Mouse (Mus musculus) forebrain, embryonic 12.5 days (tissue): Measurements from ENCODE around the gene Gm45140. TPM values are rescaled to one million over a fixed set of nuclear protein-coding genes. Genes with fewer than 3 reads are reported as not detected.
A peak's percentile ranks its signal among the peaks of the same experiment; 100 is the strongest.

Experiments
- ATAC-seq: fragments of 200-750 bp; cut with Nextera tagmentation; 2 replicates; pipeline ENCODE4 v1.8.0; 2017; ENCODE audit warnings: moderate TSS enrichment; ENCODE audit not compliant: low FRiP score
- H3K27ac ChIP-seq: fragments of 300-500 bp; sonication (generic); 2 replicates; pipeline ENCODE4 v1.5.1; 2016; ENCODE audit warnings: mild to moderate bottlenecking
- H3K27me3 ChIP-seq: fragments of 300-500 bp; sonication (generic); 2 replicates; pipeline ENCODE4 v1.6.1; 2016; ENCODE audit warnings: mild to moderate bottlenecking
- H3K36me3 ChIP-seq: fragments of 300-500 bp; sonication (generic); replicated peaks from 2 replicates; pipeline ENCODE4 v1.6.1; 2016; ENCODE audit warnings: mild to moderate bottlenecking
- H3K4me1 ChIP-seq: fragments of 300-500 bp; sonication (generic); 2 replicates; pipeline ENCODE4 v1.6.1; 2016
- H3K4me2 ChIP-seq: fragments of 300-500 bp; sonication (generic); 2 replicates; pipeline ENCODE4 v1.6.1; 2016; ENCODE audit warnings: mild to moderate bottlenecking, moderate library complexity
- H3K4me3 ChIP-seq: fragments of 300-500 bp; sonication (generic); replicated peaks from 2 replicates; pipeline ENCODE4 v1.5.1; 2016; ENCODE audit warnings: mild to moderate bottlenecking
- H3K9ac ChIP-seq: fragments of 300-500 bp; sonication (generic); 2 replicates; pipeline ENCODE4 v1.6.1; 2016; ENCODE audit warnings: mild to moderate bottlenecking
- H3K9me3 ChIP-seq: fragments of 300-500 bp; sonication (generic); 2 replicates; pipeline ENCODE4 v1.6.1; 2016
- WGBS: fragments of 180-500 bp; shearing (Covaris S2); methylation state at CpG from one replicate; pipeline ENCODE4 v1.1.7; 2016; 5-methylcytosine and 5-hydroxymethylcytosine counted together
- polyA plus RNA-seq: library from polyadenylated mRNA; unstranded; fragments of >200 nt; fragmentation: Nextera tagmentation; extraction: Ambion mirVana; gene quantifications from 2 replicates; pipeline ENCODE4 v1.2.1, GENCODE M21; 2016

Gene Gm45140
- polyA plus RNA-seq, 1 experiment from 2014 or later, result 3.3 TPM

- Histone ChIP-seq H3K4me2 (no peak overlapping the region), H3K27ac (no peak overlapping the region), H3K4me1 (no peaks in the 10 kb centered on the region), H3K27me3 (no peaks in the 10 kb centered on the region), H3K9ac (no peak overlapping the region), H3K9me3 (no peaks in the 10 kb centered on the region), H3K4me3 (no peak overlapping the region), H3K36me3 (no peaks in the 10 kb centered on the region)
- no peak for ATAC-seq
- 82% methylated on average over 2 of the region's 2 CpGs for WGBS
Observed at GRCm38 (mm10) chr6:87867256-87867655, 31.7 kb upstream of the Gm45140 start.

- Histone ChIP-seq H3K27me3 (peaks cover 3% of the 10 kb centered on the region; the same call in 1 of the 2 replicates), H3K4me3 (no peak overlapping the region), H3K9me3 (no peaks in the 10 kb centered on the region), H3K27ac (no peak overlapping the region), H3K36me3 (no peaks in the 10 kb centered on the region), H3K4me2 (no peak overlapping the region), H3K4me1 (no peaks in the 10 kb centered on the region), H3K9ac (no peak overlapping the region)
- no peak for ATAC-seq
- WGBS, result 90% methylated on average over 6 of the region's 6 CpGs
Observed at GRCm38 (mm10) chr6:87866211-87866610, 30.6 kb upstream of the Gm45140 start.

GRCm38 (mm10) chr6:87857071-87857470 lies 21.5 kb upstream of the Gm45140 start:
- no peaks in the 10 kb centered on the region for H3K4me1 ChIP-seq
- WGBS, result 68% methylated on average over 1 of the region's 1 CpGs
- no peak for ATAC-seq
- H3K4me3 ChIP-seq, result no peak overlapping the region
- no peaks in the 10 kb centered on the region for H3K9me3 ChIP-seq
- no peaks in the 10 kb centered on the region for H3K36me3 ChIP-seq
- H3K27ac ChIP-seq, result no peak overlapping the region
- peaks cover 3% of the 10 kb centered on the region; the same call in 1 of the 2 replicates for H3K27me3 ChIP-seq
- H3K9ac ChIP-seq, result no peak overlapping the region
- H3K4me2 ChIP-seq, result no peak overlapping the region

GRCm38 (mm10) chr6:87853446-87853845 lies 17.9 kb upstream of the Gm45140 start:
- Histone ChIP-seq H3K4me1 (peaks cover 13% of the 10 kb centered on the region), H3K27ac (no peak overlapping the region), H3K36me3 (0 out of 2 replicates have a peak, but pooled peaks cover 4% of the 10 kb centered on the region), H3K4me2 (no peak overlapping the region), H3K4me3 (no peak overlapping the region), H3K27me3 (no peaks in the 10 kb centered on the region), H3K9ac (no peak overlapping the region), H3K9me3 (no peaks in the 10 kb centered on the region)
- WGBS, result 89% methylated on average over 4 of the region's 4 CpGs
- no peak for ATAC-seq

GRCm38 (mm10) chr6:87851871-87852270 lies 16.3 kb upstream of the Gm45140 start:
- peaks cover 26% of the 10 kb centered on the region for H3K4me1 ChIP-seq
- H3K4me2 ChIP-seq, result no peak overlapping the region
- H3K9me3 ChIP-seq, result no peaks in the 10 kb centered on the region
- peaks cover 10% of the 10 kb centered on the region; the same call in 1 of the 2 replicates for H3K36me3 ChIP-seq
- no peak overlapping the region for H3K27ac ChIP-seq
- 81% methylated on average over 6 of the region's 6 CpGs for WGBS
- no peaks in the 10 kb centered on the region for H3K27me3 ChIP-seq
- H3K9ac ChIP-seq, result no peak overlapping the region
- H3K4me3 ChIP-seq, result no peak overlapping the region
- no peak for ATAC-seq

- peak within 1 kb of the TSS; percentile 91 for H3K4me3 ChIP-seq
- no peaks in the 10 kb centered on the region for H3K9me3 ChIP-seq
- peak; percentile 99 for ATAC-seq
- H3K4me2 ChIP-seq, result peak within 1 kb of the TSS; percentile 81
- peak within 1 kb of the TSS; percentile 98 for H3K9ac ChIP-seq
- peaks cover 10% of the 10 kb centered on the region; the same call in 1 of the 2 replicates for H3K36me3 ChIP-seq
- H3K4me1 ChIP-seq, result peaks cover 28% of the 10 kb centered on the region
- WGBS, result under 1% methylated on average over 55 of the region's 55 CpGs
- H3K27me3 ChIP-seq, result no peaks in the 10 kb centered on the region
- peak within 1 kb of the TSS; percentile 92 for H3K27ac ChIP-seq
Observed at GRCm38 (mm10) chr6:87850900-87851614, 15.5 kb upstream of the Gm45140 start, which contains the start of gene Cnbp. Gene Cnbp (minus strand): TSS chr6:87851106.

- Histone ChIP-seq H3K4me1 (peaks cover 28% of the 10 kb centered on the region), H3K9me3 (no peaks in the 10 kb centered on the region), H3K27me3 (no peaks in the 10 kb centered on the region), H3K4me3 (peak overlapping the region; percentile 91), H3K4me2 (peak overlapping the region; percentile 81), H3K36me3 (peaks cover 14% of the 10 kb centered on the region), H3K27ac (peak overlapping the region; percentile 92), H3K9ac (peak overlapping the region; percentile 98)
- peak; percentile 82 for ATAC-seq
- under 1% methylated on average over 66 of the region's 73 CpGs for WGBS
Observed at GRCm38 (mm10) chr6:87850155-87850899, 14.7 kb upstream of the Gm45140 start.

- peak overlapping the region; percentile 91 for H3K4me3 ChIP-seq
- peak overlapping the region; percentile 98 for H3K9ac ChIP-seq
- H3K27ac ChIP-seq, result 0 out of 2 replicates have a peak overlapping the region, but pooled peaks have one; percentile 92
- H3K27me3 ChIP-seq, result no peaks in the 10 kb centered on the region
- H3K4me1 ChIP-seq, result peaks cover 28% of the 10 kb centered on the region
- H3K9me3 ChIP-seq, result no peaks in the 10 kb centered on the region
- peaks cover 19% of the 10 kb centered on the region for H3K36me3 ChIP-seq
- WGBS, result 2% methylated on average over 8 of the region's 8 CpGs
- peak overlapping the region; percentile 81 for H3K4me2 ChIP-seq
- ATAC-seq, result no peak
Observed at GRCm38 (mm10) chr6:87849780-87850154, 14.2 kb upstream of the Gm45140 start.

GRCm38 (mm10) chr6:87846813-87847212 lies 11.2 kb upstream of the Gm45140 start:
- Histone ChIP-seq H3K4me3 (no peak overlapping the region), H3K9ac (no peak overlapping the region), H3K27me3 (no peaks in the 10 kb centered on the region), H3K9me3 (no peaks in the 10 kb centered on the region), H3K4me1 (peaks cover 28% of the 10 kb centered on the region), H3K36me3 (peaks cover 46% of the 10 kb centered on the region), H3K27ac (no peak overlapping the region), H3K4me2 (no peak overlapping the region)
- WGBS, result 90% methylated on average over 1 of the region's 1 CpGs
- no peak for ATAC-seq

GRCm38 (mm10) chr6:87845031-87845695 lies 9.6 kb upstream of the Gm45140 start:
- peaks cover 23% of the 10 kb centered on the region for H3K4me1 ChIP-seq
- no peak overlapping the region for H3K9ac ChIP-seq
- H3K27me3 ChIP-seq, result no peaks in the 10 kb centered on the region
- no peaks in the 10 kb centered on the region for H3K9me3 ChIP-seq
- H3K4me3 ChIP-seq, result no peak overlapping the region
- peaks cover 50% of the 10 kb centered on the region for H3K36me3 ChIP-seq
- WGBS, result 91% methylated on average over 13 of the region's 13 CpGs
- H3K27ac ChIP-seq, result no peak overlapping the region
- ATAC-seq, result no peak
- H3K4me2 ChIP-seq, result no peak overlapping the region

- WGBS, result 31% methylated on average over 1 of the region's 1 CpGs
- H3K4me1 ChIP-seq, result peaks cover 20% of the 10 kb centered on the region
- H3K36me3 ChIP-seq, result peaks cover 40% of the 10 kb centered on the region
- no peak overlapping the region for H3K4me2 ChIP-seq
- no peaks in the 10 kb centered on the region for H3K27me3 ChIP-seq
- H3K4me3 ChIP-seq, result no peak overlapping the region
- H3K9me3 ChIP-seq, result no peaks in the 10 kb centered on the region
- ATAC-seq, result no peak
- no peak overlapping the region for H3K27ac ChIP-seq
- H3K9ac ChIP-seq, result no peak overlapping the region
Observed at GRCm38 (mm10) chr6:87842254-87842653, 6.7 kb upstream of the Gm45140 start.

- WGBS, result 82% methylated on average over 8 of the region's 8 CpGs
- Histone ChIP-seq H3K36me3 (peaks cover 40% of the 10 kb centered on the region), H3K4me3 (no peak overlapping the region)
Observed at GRCm38 (mm10) chr6:87841635-87842034, 6.0 kb upstream of the Gm45140 start.

More at GRCm38 (mm10) chr6:87841635-87842034, 6.0 kb upstream of the Gm45140 start:
- no peaks in the 10 kb centered on the region for H3K27me3 ChIP-seq
- no peaks in the 10 kb centered on the region for H3K9me3 ChIP-seq
- peaks cover 20% of the 10 kb centered on the region for H3K4me1 ChIP-seq
- no peak for ATAC-seq
- H3K9ac ChIP-seq, result no peak overlapping the region
- H3K4me2 ChIP-seq, result no peak overlapping the region
- H3K27ac ChIP-seq, result no peak overlapping the region
